8 mouse cellular contexts compared by ENCODE assay signal in genomic region chr8:69919876-69920662, GRCm38 (mm10). TPM values are rescaled to one million over a fixed set of nuclear protein-coding genes. Genes with fewer than 3 reads are reported as not detected.
A peak's percentile ranks its signal among the peaks of the same experiment; 100 is the strongest.
DNase-seq lines count a peak whose midpoint lies in the region; ATAC-seq and TF ChIP-seq lines count a peak whose summit lies in the region.

No protein-coding gene starts in this region.

- peaks cover 17% of the 10 kb centered on the region for H3K4me1 ChIP-seq in heart, adult 2 months (ENCODE audit: control insufficient read depth, insufficient read depth, low read length)
- H3K4me1 ChIP-seq in lung, embryonic 14.5 days (ENCODE audit: insufficient read depth): no peaks in the 10 kb centered on the region
- peaks cover 22% of the 10 kb centered on the region for H3K4me1 ChIP-seq in neural tube, embryonic 13.5 days (replicated peaks)

- H3K4me3 ChIP-seq in heart, adult 2 months: no peak overlapping the region
- no peak overlapping the region for H3K4me3 ChIP-seq in lung, embryonic 14.5 days (ENCODE audit: low read depth, low read length)
- H3K4me3 ChIP-seq in neural tube, embryonic 13.5 days: no peak overlapping the region

- no peak overlapping the region for H3K4me2 ChIP-seq in lung, embryonic 14.5 days
- H3K4me2 ChIP-seq in neural tube, embryonic 13.5 days: peak overlapping the region; percentile 15

- peak; percentile 19; the same call in 1 of the 2 replicates for ATAC-seq in lung, embryonic 14.5 days (ENCODE audit: insufficient read depth)
- peak; percentile 69 for ATAC-seq in neural tube, embryonic 13.5 days (ENCODE audit: low read depth)

- peaks cover 4% of the 10 kb centered on the region; the same call in 1 of the 2 replicates for H3K79me2 ChIP-seq in heart, adult 2 months (replicated peaks; ENCODE audit: control insufficient read depth, insufficient read depth, low read length)

- no peaks in the 10 kb centered on the region for H3K27me3 ChIP-seq in heart, adult 2 months (ENCODE audit: control insufficient read depth, insufficient read depth, low read length)
- H3K27me3 ChIP-seq in lung, embryonic 14.5 days (ENCODE audit: insufficient read depth, low read length): no peaks in the 10 kb centered on the region
- H3K27me3 ChIP-seq in neural tube, embryonic 13.5 days: no peaks in the 10 kb centered on the region

- no peaks in the 10 kb centered on the region for H3K9me3 ChIP-seq in lung, embryonic 14.5 days (ENCODE audit: low read depth, low read length)
- H3K9me3 ChIP-seq in neural tube, embryonic 13.5 days: no peaks in the 10 kb centered on the region

- H3K27ac ChIP-seq in heart, adult 2 months: peak overlapping the region; percentile 63
- peak overlapping the region; percentile 40; the same call in 1 of the 2 replicates for H3K27ac ChIP-seq in lung, embryonic 14.5 days (ENCODE audit: low read depth)
- H3K27ac ChIP-seq in neural tube, embryonic 13.5 days (replicated peaks): peak overlapping the region; percentile 78

- 0 out of 2 replicates have a peak, but pooled peaks have one; percentile 10 for TF ChIP-seq EP300 in heart, adult 2 months (IDR thresholded peaks at IDR 0.05; ENCODE audit: insufficient read depth, low read depth, low read length)

- TF ChIP-seq CTCF in heart, adult 2 months (IDR thresholded peaks at IDR 0.05): no peak
- no peak for TF ChIP-seq CTCF in lung, embryonic 14.5 days (IDR thresholded peaks at IDR 0.05; ENCODE audit: low read depth)

- DNase-seq in left cerebral cortex, postnatal 14 days (ENCODE audit: low spot score in 2 of 2): peak; percentile 31 to 84
- DNase-seq in left cerebral cortex, adult 8-10 months (ENCODE audit: low spot score in 2 of 2): no peak
- DNase-seq in c-Kit-positive CD71-negative TER-119-negative erythroid progenitor cells, embryonic 14.5 days (ENCODE audit: low read depth): peak; percentile 81
- peak in 1 of 2 experiments; percentile 70 for DNase-seq in heart, adult 2 months
- peak; percentile 88 for DNase-seq in kidney, adult 11 months
- peak; percentile 62 for DNase-seq in lung, embryonic 14.5 days
- no peak for DNase-seq in frontal cortex, postnatal 36 days (ENCODE audit: low spot score in 2 of 2)

- 0 out of 2 replicates have a peak, but pooled peaks have one; percentile 19 for TF ChIP-seq POLR2A in heart, adult 2 months (IDR thresholded peaks at IDR 0.05; ENCODE audit: insufficient read depth, low read depth, low read length)

- no peaks in the 10 kb centered on the region for H3K36me3 ChIP-seq in heart, adult 2 months (ENCODE audit: control insufficient read depth, insufficient read depth, low read length)
- H3K36me3 ChIP-seq in lung, embryonic 14.5 days (ENCODE audit: insufficient read depth): peaks cover 29% of the 10 kb centered on the region
- H3K36me3 ChIP-seq in neural tube, embryonic 13.5 days: peaks cover 28% of the 10 kb centered on the region

- no peak overlapping the region for H3K9ac ChIP-seq in heart, adult 2 months (ENCODE audit: low read depth, low read length)
- no peak overlapping the region for H3K9ac ChIP-seq in lung, embryonic 14.5 days
- H3K9ac ChIP-seq in neural tube, embryonic 13.5 days: peak overlapping the region; percentile 55

- 37% methylated on average over 11 of the region's 11 CpGs for WGBS in heart, adult 2 months
- WGBS in lung, embryonic 14.5 days: 30% methylated on average over 11 of the region's 11 CpGs
- WGBS in neural tube, embryonic 13.5 days: 48% methylated on average over 11 of the region's 11 CpGs

- intact Hi-C loops in left cerebral cortex, postnatal 14 days (cut with DNase I): loop anchor here (1.0 to 5.0 kb wide), 3 partner anchors 77 to 242 kb away; partner anchors contain the start of gene Gatad2a
- intact Hi-C loops in heart, adult 2 months (cut with DNase I): loop anchor here (1.0 to 5.0 kb wide), 5 partner anchors 37 to 247 kb away; partner anchors contain the start of gene Ncan

RNA-seq across cellular contexts. Expression of gene Yjefn3, which starts 17.6 kb away (rescaled TPM):
- 10 to 100 TPM; 23.4 to 29.8 TPM for total RNA-seq in left cerebral cortex, postnatal 14 days (2021)
- total RNA-seq in left cerebral cortex, adult 8-10 months (2022): 10 to 100 TPM; 20.2 to 30.4 (median 21.7) TPM
- 10 to 100 TPM; 13.3 to 16.8 TPM for total RNA-seq in heart, adult 2 months (2021)
- 11.5 and 14.2 TPM in 2 replicates for polyA plus RNA-seq in heart, adult 2 months (2012; rRNA removed)
- polyA plus RNA-seq in lung, embryonic 14.5 days (2014; fragmentation: Nextera tagmentation; extraction: Ambion mirVana): 3.6 and 4.3 TPM in 2 replicates
- 10.0 and 12.1 TPM in 2 replicates for polyA plus RNA-seq in neural tube, embryonic 13.5 days (2015; fragmentation: Nextera tagmentation; extraction: Ambion mirVana)

RNA-seq across cellular contexts. Expression of gene Ndufa13, which starts 17.7 kb away (rescaled TPM):
- 100 to 1,000 TPM; 126 to 135 TPM for total RNA-seq in left cerebral cortex, postnatal 14 days (2021)
- total RNA-seq in left cerebral cortex, adult 8-10 months (2022): 100 to 1,000 TPM; 102 to 149 (median 131) TPM
- total RNA-seq in heart, adult 2 months (2021): 100 to 1,000 TPM; 417 to 492 TPM
- 443 and 488 TPM in 2 replicates for polyA plus RNA-seq in heart, adult 2 months (2012; rRNA removed)
- polyA plus RNA-seq in lung, embryonic 14.5 days (2014; fragmentation: Nextera tagmentation; extraction: Ambion mirVana): 163 and 171 TPM in 2 replicates
- 169 and 186 TPM in 2 replicates for polyA plus RNA-seq in neural tube, embryonic 13.5 days (2015; fragmentation: Nextera tagmentation; extraction: Ambion mirVana)

RNA-seq across cellular contexts. Expression of gene Tssk6, which starts 18.1 kb away (rescaled TPM):
- total RNA-seq in left cerebral cortex, postnatal 14 days (2021): under 1 TPM in 1 of 2 experiments, not detected in 1; 0.34 TPM
- total RNA-seq in left cerebral cortex, adult 8-10 months (2022): under 1 TPM in 1 of 4 experiments, not detected in 3; 0.28 TPM
- total RNA-seq in heart, adult 2 months (2021): under 1 TPM; 0.16 to 0.23 TPM
- 0.23 and 0.49 TPM in 2 replicates for polyA plus RNA-seq in heart, adult 2 months (2012; rRNA removed)
- polyA plus RNA-seq in lung, embryonic 14.5 days (2014; fragmentation: Nextera tagmentation; extraction: Ambion mirVana): 3.8 and 4.3 TPM in 2 replicates
- 3.4 TPM in 2 replicates for polyA plus RNA-seq in neural tube, embryonic 13.5 days (2015; fragmentation: Nextera tagmentation; extraction: Ambion mirVana)

RNA-seq across cellular contexts. Expression of gene Cilp2, which starts 32.6 kb away (rescaled TPM):
- 1 to 10 TPM; 1.9 to 2.2 TPM for total RNA-seq in left cerebral cortex, postnatal 14 days (2021)
- total RNA-seq in left cerebral cortex, adult 8-10 months (2022): under 1 TPM; 0.54 to 0.79 (median 0.65) TPM
- total RNA-seq in heart, adult 2 months (2021): 1 to 10 TPM; 1.5 to 1.9 TPM
- polyA plus RNA-seq in heart, adult 2 months (2012; rRNA removed): 11.2 and 16.8 TPM in 2 replicates
- polyA plus RNA-seq in lung, embryonic 14.5 days (2014; fragmentation: Nextera tagmentation; extraction: Ambion mirVana): 0.25 and 0.31 TPM in 2 replicates
- 3.1 and 3.9 TPM in 2 replicates for polyA plus RNA-seq in neural tube, embryonic 13.5 days (2015; fragmentation: Nextera tagmentation; extraction: Ambion mirVana)

Comparison
In these comparisons a context has a peak if more than half of its experiments do, and no peak if none do; other contexts are left out.
1. DNase-seq: peak in left cerebral cortex, postnatal 14 days (2 of 2), c-Kit-positive CD71-negative TER-119-negative erythroid progenitor cells, embryonic 14.5 days (single experiment), kidney, adult 11 months (single experiment) and lung, embryonic 14.5 days (single experiment); none in left cerebral cortex, adult 8-10 months (0 of 2) and frontal cortex, postnatal 36 days (0 of 2).
2. Peak in every context shown above with its lines, with median percentiles within 50 percentile points of each other: H3K27ac ChIP-seq.